Mouse (Mus musculus) G1E-ER4 (cell line): ENCODE measurements around the gene Prl3b1. TPM values are rescaled to one million over a fixed set of nuclear protein-coding genes. Genes with fewer than 3 reads are reported as not detected.

ENCODE experiments used
- GATA1 ChIP-seq: IDR thresholded peaks from one replicate; pipeline ENCODE4 v1.8.0; 2012; ENCODE audit warnings: low read length, inconsistent platforms
- polyA plus RNA-seq: library from polyadenylated mRNA; stranded (reverse); fragments of >175 nt; gene quantifications from 2 replicates; pipeline ENCODE4 v1.2.3, GENCODE M21; 2012

Prl3b1 gene
- polyA plus RNA-seq: not detected in 2 replicates

DNA sequence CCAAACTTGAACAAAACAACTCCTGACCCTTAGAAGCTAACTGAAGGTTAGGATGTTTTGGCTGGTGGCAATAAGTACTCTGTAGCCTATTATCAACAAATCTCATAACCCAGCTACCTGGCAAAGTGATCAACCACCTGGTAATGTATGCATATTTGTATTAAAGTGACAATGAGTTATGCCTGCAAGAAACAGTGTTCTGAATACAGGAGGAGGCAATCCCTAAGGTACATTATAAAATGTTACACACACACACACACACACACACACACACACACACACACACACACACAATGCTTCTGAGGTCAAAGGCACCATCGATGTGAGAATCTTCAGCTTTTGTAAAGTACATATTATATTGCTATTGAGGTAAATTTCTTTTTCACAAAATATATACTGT, at the start of gene Prl3b1:
Gene Prl3b1, plus strand, starts transcription at position 301 of the 400 bp plus-strand sequence.
- TF ChIP-seq GATA1: no peak

- no peak for TF ChIP-seq GATA1
Observed at GRCm38 (mm10) chr13:27196359-27196758, 45.3 kb upstream of the Prl3b1 start, which contains the start of gene Prl3c1. Prl3c1 (plus strand) TSS chr13:27196659.

DNA sequence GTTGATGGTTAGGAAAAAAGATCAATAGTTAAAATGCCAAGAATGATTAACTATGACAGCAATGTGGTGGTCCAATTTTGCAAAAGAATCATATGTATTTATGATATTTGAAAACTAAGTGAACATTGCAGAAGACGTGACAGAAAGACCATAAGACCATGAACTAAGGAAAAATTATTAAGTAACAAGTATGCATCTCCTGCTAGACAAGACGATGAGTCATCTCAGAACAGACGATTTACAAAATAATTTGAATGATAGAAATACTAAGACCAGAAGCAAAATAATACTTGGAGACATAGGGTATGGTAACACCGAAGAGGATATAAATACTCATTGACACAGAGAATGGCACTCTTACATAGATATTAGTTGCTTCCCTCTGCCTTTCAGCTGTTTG, 17.5 kb downstream of the Prl3b1 start, which contains the start of gene Prl3a1:
Gene Prl3a1, plus strand, starts transcription at position 301 of the 400 bp plus-strand sequence.
- TF ChIP-seq GATA1: no peak

Other genes starting within 250 kb of the Prl3b1 start
- gene Prl, start 184.3 kb upstream of the Prl3b1 start, polyA plus RNA-seq: not detected in 2 replicates
- not detected in 2 replicates for gene Prl3d1, start 147.7 kb upstream of the Prl3b1 start, polyA plus RNA-seq
- gene Prl3d2, start 120.1 kb upstream of the Prl3b1 start, polyA plus RNA-seq: not detected in 2 replicates
- gene Prl3d3, start 85.1 kb upstream of the Prl3b1 start, polyA plus RNA-seq: not detected in 2 replicates
- not detected in 2 replicates for gene Prl3c1, start 45.2 kb upstream of the Prl3b1 start, polyA plus RNA-seq
- gene Prl3a1, start 17.6 kb downstream of the Prl3b1 start, polyA plus RNA-seq: not detected in 2 replicates
- gene Prl6a1, start 70.8 kb downstream of the Prl3b1 start, polyA plus RNA-seq: not detected in 2 replicates
- gene Prl8a2, start 103.8 kb downstream of the Prl3b1 start, polyA plus RNA-seq: not detected in 2 replicates
- not detected in 2 replicates for gene Prl2b1, start 149.0 kb downstream of the Prl3b1 start, polyA plus RNA-seq
- gene Prl8a6, start 196.8 kb downstream of the Prl3b1 start, polyA plus RNA-seq: not detected in 2 replicates